Mouse (Mus musculus): ENCODE measurements around the gene Sned1. TPM values are rescaled to one million over a fixed set of nuclear protein-coding genes. Genes with fewer than 3 reads are reported as not detected.
A peak's percentile ranks its signal among the peaks of the same experiment; 100 is the strongest.

Sned1 gene
- polyA plus RNA-seq, 1 experiment, result 7.1 TPM

DNA sequence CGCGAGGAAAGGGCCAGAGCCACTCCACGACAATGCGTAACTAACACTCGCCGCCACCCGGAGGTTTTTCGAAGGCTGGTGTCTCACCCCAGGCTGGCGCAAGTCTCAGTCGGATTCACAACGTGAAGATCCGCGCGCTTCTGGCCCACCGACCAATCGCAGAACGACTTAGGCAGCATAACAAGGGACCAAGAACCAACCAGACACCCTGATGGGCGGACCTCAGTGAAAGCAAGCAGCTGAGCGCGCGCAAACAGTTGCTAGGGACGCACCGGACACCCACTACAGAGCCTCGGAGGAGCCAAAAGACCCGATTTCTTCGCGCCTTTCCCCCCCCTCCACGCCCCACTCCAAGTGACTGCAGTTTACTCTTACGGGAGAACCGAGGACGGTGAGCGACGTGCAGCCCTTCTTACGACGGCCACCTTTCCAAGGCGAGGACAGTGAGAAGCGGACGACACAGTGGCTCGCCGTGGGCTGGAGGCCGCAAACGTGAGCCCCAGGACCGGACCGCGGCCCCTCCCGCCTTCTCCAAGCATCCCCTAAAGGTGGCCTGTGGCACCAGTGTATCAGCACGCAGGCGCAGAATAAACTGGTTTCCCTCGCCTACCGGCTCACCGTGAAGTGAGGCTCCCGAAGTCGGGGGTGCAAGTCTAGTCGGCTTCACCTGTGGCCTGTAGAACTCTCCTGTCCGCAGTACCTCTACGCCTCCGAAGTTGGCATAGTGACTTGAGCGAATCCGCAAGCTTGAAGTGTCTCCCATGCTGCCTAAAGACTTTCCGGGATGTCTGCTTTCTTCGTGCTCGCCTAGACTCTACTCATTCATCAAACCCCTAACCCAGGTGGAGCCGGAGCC is 107.2 kb downstream of the Sned1 start, which contains the start of the genes Ppp1r7 and Pask:
Ppp1r7 (plus strand) TSS at position 207 of the 856 bp plus-strand sequence.
Pask (minus strand) TSS at position 835 of the 856 bp plus-strand sequence.
- peaks cover 4% of the 10 kb centered on the region for H3K4me1 ChIP-seq (ENCODE audit: control insufficient read depth, insufficient read depth, low read length)
- H3K4me3 ChIP-seq (ENCODE audit: insufficient read depth, low read length), result peak within 1 kb of the TSS; percentile 87
- no peak within 1 kb of the TSS; the same call in 1 of the 2 replicates for H3K27ac ChIP-seq (ENCODE audit: insufficient read depth, low read length)
- TF ChIP-seq CTCF (IDR thresholded peaks at IDR 0.05; ENCODE audit: extremely low read depth, insufficient read depth, low read length), result no peak
- TF ChIP-seq POLR2A (IDR thresholded peaks at IDR 0.05; ENCODE audit: extremely low read depth, insufficient read depth, low read length), result no peak

DNA sequence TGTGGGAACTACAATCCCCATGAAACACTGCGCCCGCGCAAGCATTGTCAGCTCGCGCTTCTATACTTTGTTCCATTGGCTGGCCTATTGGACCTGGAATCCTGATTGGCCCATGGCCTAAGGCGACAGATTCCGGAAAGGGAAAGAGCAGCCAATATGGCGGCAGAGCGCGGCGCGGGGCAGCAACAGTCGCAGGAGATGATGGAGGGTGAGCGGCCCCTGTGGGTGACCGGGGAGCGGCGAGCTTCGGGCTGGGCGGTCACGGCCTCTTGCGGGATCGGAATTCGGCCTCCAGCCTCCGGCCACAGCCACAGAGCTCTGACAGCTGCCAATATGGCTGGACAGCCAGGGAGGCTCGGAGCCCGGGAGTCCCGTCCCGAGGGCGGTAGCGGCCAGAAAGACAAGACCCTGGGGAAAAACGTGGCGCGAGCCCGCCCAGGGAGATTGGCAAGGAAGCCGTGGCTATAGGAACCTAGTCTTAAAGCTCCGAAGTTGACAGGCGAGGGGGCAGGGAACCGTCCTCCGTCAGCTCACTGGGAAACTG is 107.9 kb downstream of the Sned1 start:
- peaks cover 6% of the 10 kb centered on the region for H3K4me1 ChIP-seq (ENCODE audit: control insufficient read depth, insufficient read depth, low read length)
- TF ChIP-seq POLR2A (IDR thresholded peaks at IDR 0.05; ENCODE audit: extremely low read depth, insufficient read depth, low read length), result peak; percentile 79
- no peak for TF ChIP-seq CTCF (IDR thresholded peaks at IDR 0.05; ENCODE audit: extremely low read depth, insufficient read depth, low read length)
- H3K27ac ChIP-seq (ENCODE audit: insufficient read depth, low read length), result no peak overlapping the region; the same call in 1 of the 2 replicates
- H3K4me3 ChIP-seq (ENCODE audit: insufficient read depth, low read length), result peak overlapping the region; percentile 87

DNA sequence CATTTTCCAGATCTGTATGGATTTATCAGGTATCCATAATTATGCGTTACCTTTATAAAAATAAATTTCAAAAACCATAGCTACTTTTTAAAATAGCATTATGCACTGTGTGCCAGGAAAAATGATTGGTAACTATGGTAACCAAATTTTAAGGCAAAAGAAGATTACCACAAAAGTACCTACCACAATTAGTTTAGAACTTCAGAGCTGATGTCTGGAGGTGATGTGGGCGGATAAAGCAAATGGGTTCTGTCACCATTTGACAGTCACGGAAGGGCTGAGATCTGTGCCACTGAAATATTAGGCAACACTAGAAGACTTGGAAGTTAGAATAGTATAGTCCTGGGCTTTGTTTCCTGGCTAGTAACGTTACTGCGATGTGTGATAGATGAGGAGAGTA is 111.5 kb downstream of the Sned1 start:
- TF ChIP-seq CTCF (IDR thresholded peaks at IDR 0.05; ENCODE audit: extremely low read depth, insufficient read depth, low read length), result no peak
- TF ChIP-seq POLR2A (IDR thresholded peaks at IDR 0.05; ENCODE audit: extremely low read depth, insufficient read depth, low read length), result no peak
- H3K4me1 ChIP-seq (ENCODE audit: control insufficient read depth, insufficient read depth, low read length), result peaks cover 9% of the 10 kb centered on the region
- H3K4me3 ChIP-seq (ENCODE audit: insufficient read depth, low read length), result no peak overlapping the region
- H3K27ac ChIP-seq (ENCODE audit: insufficient read depth, low read length), result no peak overlapping the region

DNA sequence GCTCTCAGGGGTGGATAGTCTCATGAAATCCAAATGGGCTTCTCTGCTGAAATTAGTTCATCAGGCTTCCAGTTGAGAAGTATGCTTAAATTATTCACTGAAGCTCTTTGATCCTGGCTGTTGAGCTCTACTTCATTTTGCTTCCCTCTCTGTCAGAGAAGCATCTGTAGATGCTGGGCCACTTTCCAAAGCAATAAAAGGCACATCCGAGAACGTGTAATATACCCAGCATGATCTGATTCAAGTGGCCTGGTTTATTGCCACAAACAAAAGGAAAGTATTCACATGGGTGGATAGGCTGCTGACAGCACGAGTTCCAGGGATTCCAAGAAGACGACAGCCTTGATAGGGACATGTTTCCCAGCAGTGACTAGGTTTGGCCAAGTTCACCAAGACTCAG is 114.1 kb downstream of the Sned1 start:
- Histone ChIP-seq H3K4me3 (ENCODE audit: insufficient read depth, low read length) (no peak overlapping the region), H3K27ac (ENCODE audit: insufficient read depth, low read length) (no peak overlapping the region), H3K4me1 (ENCODE audit: control insufficient read depth, insufficient read depth, low read length) (peaks cover 7% of the 10 kb centered on the region)
- TF ChIP-seq POLR2A (IDR thresholded peaks at IDR 0.05; ENCODE audit: extremely low read depth, insufficient read depth, low read length) (no peak), CTCF (IDR thresholded peaks at IDR 0.05; ENCODE audit: extremely low read depth, insufficient read depth, low read length) (no peak)

Other genes with a start within 250 kb of the Sned1 start
- gene Aqp12, start 229.5 kb upstream of the Sned1 start, polyA plus RNA-seq (2012; rRNA removed), result not detected in 2 replicates
- 349 and 356 TPM in 2 replicates for gene Kif1a, start 133.9 kb upstream of the Sned1 start, polyA plus RNA-seq (2012; rRNA removed)
- gene Agxt, start 100.6 kb upstream of the Sned1 start, polyA plus RNA-seq (2012; rRNA removed), result not detected in 2 replicates
- not detected in 2 replicates for gene 2310007B03Rik, start 74.9 kb upstream of the Sned1 start, polyA plus RNA-seq (2012; rRNA removed)
- 0.15 and 0.29 TPM in 2 replicates for gene Crocc2, start 67.1 kb upstream of the Sned1 start, polyA plus RNA-seq (2012; rRNA removed)
- 18.7 and 19.0 TPM in 2 replicates for gene Mterf4, start 70.1 kb downstream of the Sned1 start, polyA plus RNA-seq (2012; rRNA removed)
- gene Ppp1r7, start 107.0 kb downstream of the Sned1 start, polyA plus RNA-seq (2012; rRNA removed), result 27.3 and 30.4 TPM in 2 replicates
- 6.4 and 6.9 TPM in 2 replicates for gene Pask, start 107.6 kb downstream of the Sned1 start, polyA plus RNA-seq (2012; rRNA removed)
- 0.65 and 0.81 TPM in 2 replicates for gene Ano7, start 138.1 kb downstream of the Sned1 start, polyA plus RNA-seq (2012; rRNA removed)
- gene Hdlbp, start 243.0 kb downstream of the Sned1 start, polyA plus RNA-seq (2012; rRNA removed), result 92.1 and 93.3 TPM in 2 replicates

All from cortical plate, adult 2 months (tissue).